Mouse (Mus musculus): ENCODE data around the gene Gm4924.

Gm4924 gene

DNA sequence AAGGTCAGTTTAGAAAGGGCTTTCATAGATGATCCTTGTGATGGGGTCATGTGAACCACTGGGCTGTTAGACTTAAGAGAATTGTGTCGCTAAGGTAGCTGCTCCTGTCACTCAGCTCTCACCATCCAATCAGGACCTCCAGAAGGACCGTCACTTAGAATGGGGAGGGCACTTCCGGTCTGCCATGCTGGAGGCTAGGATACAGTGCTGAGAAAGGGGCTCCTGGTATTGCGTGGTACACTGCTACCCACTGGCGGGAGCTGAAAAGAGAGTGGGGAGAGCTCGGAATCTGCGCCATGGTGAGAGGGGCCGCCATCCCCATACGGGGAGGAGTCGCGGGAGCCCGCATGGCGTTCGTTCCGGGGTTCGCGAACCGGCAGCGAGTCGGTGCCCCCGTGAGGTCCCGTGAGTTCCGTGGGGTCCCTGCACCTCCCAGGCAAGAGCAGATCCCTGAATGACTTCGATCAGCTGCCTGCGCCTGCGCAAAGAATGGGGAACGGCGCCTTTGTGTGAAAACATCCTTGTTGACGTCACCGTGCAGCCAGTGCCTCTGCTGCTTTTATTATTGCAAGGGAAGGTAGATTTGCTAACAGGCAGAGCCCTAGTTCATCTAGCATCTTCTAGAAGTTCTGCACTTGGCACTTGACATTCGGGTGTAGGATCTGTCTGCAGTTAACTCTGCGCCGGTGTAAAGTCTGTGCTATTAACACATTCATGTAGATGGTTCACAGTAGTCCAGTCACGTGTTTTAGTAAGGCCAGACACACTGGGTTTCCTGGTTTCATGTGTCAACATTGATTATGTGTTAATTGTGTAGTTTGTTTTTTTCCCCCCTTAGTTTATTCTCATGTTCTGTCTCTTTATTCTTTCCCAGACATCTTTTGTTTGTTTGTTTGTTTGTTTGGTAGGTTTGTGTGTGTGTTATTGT lies at the start of gene Gm4924:
Gene Gm4924, plus strand, starts transcription at position 173 of the 928 bp plus-strand sequence.
- in situ Hi-C loops (cut with MboI, MseI): no loop called here

DNA sequence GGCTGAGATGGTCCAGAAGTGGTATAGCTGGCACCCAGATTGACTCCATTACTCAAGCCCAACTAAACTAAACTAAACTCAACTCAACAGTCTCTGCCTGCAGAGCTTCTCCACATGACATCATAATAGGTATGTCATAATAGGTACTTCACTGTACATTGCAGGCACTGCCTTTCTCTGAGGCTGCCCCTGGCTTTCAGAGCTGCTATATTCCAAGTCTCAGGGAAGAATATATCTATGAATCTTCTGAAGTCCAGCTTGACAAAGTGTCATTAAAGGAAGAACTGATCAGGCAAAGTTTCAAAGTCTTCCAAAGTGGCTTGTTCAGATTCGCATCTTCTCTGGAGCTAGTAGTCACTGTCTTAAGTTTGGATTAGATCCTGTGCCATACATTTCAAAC lies 37.6 kb upstream of the Gm4924 start, which contains the start of gene 4932415D10Rik:
Gene 4932415D10Rik, minus strand, starts transcription at position 101 of the 400 bp plus-strand sequence.
- in situ Hi-C loops (cut with MboI, MseI): no loop called here

DNA sequence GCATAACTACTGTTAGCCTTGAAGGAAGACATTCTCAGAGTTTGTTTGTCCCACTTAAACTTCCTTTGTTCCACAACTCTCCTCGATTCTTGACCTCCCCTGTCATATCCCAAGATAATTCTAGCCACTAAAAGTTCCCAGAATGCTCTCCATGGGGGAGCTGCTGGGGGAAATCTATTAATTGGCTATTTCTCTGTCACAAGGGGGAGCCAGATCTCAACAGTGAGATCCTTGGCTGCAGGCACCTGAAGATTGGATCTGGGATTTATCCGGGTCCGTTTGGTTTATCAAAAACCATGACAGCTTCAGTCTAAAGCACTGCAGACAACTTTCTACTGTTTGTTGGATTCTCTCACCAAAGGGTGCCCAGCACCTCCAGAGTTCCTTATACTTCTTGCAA lies 33.9 kb upstream of the Gm4924 start:
- in situ Hi-C loops (cut with MboI, MseI): no loop called here

DNA sequence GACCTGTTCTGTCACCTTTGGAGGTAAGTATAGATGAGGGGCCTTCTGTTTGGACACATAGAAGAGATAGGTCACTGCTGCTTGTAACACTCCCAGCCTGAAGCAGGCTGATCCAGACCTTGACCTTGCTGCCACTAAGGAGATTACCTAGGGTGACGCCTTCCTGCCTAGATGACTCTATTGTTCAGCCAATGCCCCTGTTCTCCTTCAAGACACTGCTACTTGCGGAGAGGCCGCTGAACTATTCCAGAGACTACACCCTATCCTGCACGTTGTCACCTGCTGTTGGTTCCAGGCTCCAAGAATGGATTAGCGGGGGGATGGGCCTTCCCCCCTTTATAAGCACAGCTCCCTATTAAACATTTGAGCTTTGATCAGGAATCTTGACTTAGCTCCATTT lies 24.2 kb upstream of the Gm4924 start:
- in situ Hi-C loops (cut with MboI, MseI): no loop called here

DNA sequence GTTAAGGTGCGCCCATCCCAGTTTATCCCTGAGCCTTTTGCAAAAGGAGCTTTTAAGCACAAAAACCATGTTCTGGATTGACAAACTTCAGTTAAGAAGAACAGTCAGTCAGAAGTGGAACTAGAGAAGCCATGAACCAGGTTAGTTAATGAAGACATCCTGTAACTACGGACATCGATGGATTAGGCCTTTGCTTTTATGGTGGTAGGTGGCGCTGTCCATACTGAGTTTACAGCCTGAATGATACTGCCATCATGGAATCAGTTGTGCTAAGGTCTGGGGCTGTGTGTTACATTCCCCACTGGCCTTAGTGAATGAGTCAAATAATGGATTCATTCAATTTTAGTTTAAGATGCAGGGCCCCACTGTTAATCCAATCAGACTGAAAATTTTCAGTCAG lies 1.3 kb downstream of the Gm4924 start:
- in situ Hi-C loops (cut with MboI, MseI): no loop called here

DNA sequence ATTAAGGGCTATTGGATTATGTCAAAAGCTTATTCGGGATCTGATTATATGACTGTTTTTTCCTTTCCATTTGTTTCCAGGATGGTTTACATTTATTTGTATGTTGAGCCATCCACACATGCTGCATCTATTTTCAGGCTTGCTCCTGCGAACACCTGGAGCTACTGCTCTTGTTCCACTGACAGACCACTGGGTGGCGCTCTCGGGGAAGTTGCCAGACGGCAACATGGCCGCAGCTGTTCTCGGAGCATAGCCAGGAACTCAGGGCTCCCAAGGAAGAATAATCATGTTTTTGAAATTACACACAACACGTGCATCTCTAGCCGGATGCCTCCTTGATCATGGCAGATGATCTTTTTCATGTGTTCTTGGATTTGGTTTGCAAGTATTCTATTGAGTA lies 7.9 kb downstream of the Gm4924 start:
- in situ Hi-C loops (cut with MboI, MseI): loop anchor here (5.0 kb wide), 2 partner anchors 250 to 255 kb away; no protein-coding TSS in a partner anchor

DNA sequence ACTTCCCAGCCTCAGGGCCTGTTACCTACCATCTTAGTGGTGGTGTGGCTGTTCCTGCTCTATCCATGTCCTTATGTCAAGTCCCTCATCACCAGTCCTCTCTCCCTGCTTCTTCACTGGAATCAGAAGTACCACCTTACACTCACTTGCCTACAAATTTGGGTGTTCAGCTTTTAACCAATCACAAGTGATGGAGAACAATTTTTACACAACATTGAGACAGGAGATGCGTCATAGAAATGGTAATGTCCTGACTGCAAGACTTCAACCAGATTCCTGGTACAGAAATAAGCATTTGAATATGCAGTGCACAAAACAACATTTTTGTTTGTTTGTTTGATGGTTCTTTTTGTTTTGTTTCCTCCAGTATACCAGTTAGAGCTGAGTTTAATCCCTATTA lies 28.9 kb downstream of the Gm4924 start:
- in situ Hi-C loops (cut with MboI, MseI): no loop called here

DNA sequence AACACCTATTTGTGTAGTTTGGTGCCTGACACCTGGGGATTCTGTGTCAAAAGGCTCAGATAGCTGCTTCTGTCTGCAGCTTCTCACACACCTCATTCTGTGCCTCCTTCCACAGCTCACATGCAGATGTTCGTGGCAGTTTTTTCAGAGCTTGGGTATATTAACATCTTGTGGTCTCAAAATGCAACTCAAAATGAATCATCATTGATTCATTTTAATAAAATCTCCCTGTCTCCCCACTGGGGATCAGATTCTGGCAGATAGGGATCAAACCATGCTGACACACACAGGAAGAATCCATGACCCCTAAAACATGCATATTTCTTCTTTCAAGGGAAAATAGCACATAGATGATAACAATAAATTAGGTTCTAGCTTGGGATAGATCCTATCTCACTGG lies 55.5 kb downstream of the Gm4924 start:
- in situ Hi-C loops (cut with MboI, MseI): loop anchor here in 1 of 2 experiments (5.0 kb wide), 1 partner anchor 53 kb away; no protein-coding TSS in a partner anchor

DNA sequence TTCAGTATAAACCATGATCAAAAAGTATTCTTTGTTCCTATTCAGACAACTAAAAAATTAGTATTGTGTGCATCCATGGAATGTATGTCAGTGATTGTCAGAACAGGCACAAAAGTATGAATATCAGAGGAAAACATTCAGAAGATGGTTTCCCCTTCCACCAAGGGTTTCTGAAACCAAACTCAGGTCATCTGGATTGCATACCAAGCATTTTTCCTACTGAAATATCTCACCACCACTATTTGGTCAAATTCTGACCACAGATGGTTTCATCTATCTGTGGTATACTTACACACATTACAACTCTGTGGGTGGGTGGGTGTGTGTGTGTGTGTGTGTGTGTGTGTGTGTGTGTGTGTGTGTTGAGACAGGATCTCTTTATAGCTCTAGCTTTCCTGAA lies 69.6 kb downstream of the Gm4924 start:
- in situ Hi-C loops (cut with MboI, MseI): no loop called here

Data from T-helper 17 cell (primary cell).